Mouse (Mus musculus) stomach, embryonic 14.5 days (tissue): ENCODE results near the gene Trpm8. TPM values are rescaled to one million over a fixed set of nuclear protein-coding genes. Genes with fewer than 3 reads are reported as not detected.

Source experiments
- ATAC-seq: fragments of 200-750 bp; cut with Nextera tagmentation; 2 replicates; pipeline ENCODE4 v1.8.0; 2017; ENCODE audit warnings: low read depth, moderate TSS enrichment; ENCODE audit not compliant: insufficient number of reproducible peaks, insufficient read depth, low FRiP score
- H3K27ac ChIP-seq: fragments of 300-500 bp; sonication (generic); 2 replicates; pipeline ENCODE4 v1.5.1; 2014; ENCODE audit warnings: mild to moderate bottlenecking, low read length, moderate library complexity, mixed read lengths
- H3K27me3 ChIP-seq: fragments of 300-500 bp; sonication (generic); 2 replicates; pipeline ENCODE4 v1.6.1; 2014; ENCODE audit warnings: low read length, control low read depth, mixed read lengths; ENCODE audit not compliant: control insufficient read depth, insufficient read depth
- H3K36me3 ChIP-seq: fragments of 300-500 bp; sonication (generic); 2 replicates; pipeline ENCODE4 v1.6.1; 2014; ENCODE audit warnings: mild to moderate bottlenecking, control low read depth, low read length, moderate library complexity, mixed read lengths; ENCODE audit not compliant: control insufficient read depth, insufficient read depth
- H3K4me1 ChIP-seq: fragments of 300-500 bp; sonication (generic); 2 replicates; pipeline ENCODE4 v1.6.1; 2014; ENCODE audit warnings: low read length, control low read depth, mixed read lengths; ENCODE audit not compliant: control insufficient read depth, insufficient read depth
- H3K4me2 ChIP-seq: fragments of 300-500 bp; sonication (generic); replicated peaks from 2 replicates; pipeline ENCODE4 v1.6.1; 2014; ENCODE audit warnings: low read depth, low read length, control low read depth
- H3K4me3 ChIP-seq: fragments of 300-500 bp; sonication (generic); 2 replicates; pipeline ENCODE4 v1.5.1; 2014; ENCODE audit warnings: low read depth, low read length, control low read depth
- H3K9ac ChIP-seq: fragments of 300-500 bp; sonication (generic); replicated peaks from 2 replicates; pipeline ENCODE4 v1.6.1; 2014; ENCODE audit warnings: low read depth, mild to moderate bottlenecking, control low read depth, low read length, moderate library complexity, mixed read lengths
- H3K9me3 ChIP-seq: fragments of 300-500 bp; sonication (generic); 2 replicates; pipeline ENCODE4 v1.6.1; 2016; ENCODE audit warnings: low read depth, low read length, control low read depth; ENCODE audit not compliant: control insufficient read depth
- WGBS: fragments of 180-500 bp; shearing (Covaris S2); extraction: QIAGEN DNeasy Blood & Tissue Kit; methylation state at CpG from one replicate; pipeline ENCODE4 v1.1.7; 2014; 5-methylcytosine and 5-hydroxymethylcytosine counted together
- polyA plus RNA-seq: library from polyadenylated mRNA; unstranded; fragments of >200 nt; fragmentation: Nextera tagmentation; extraction: Ambion mirVana; gene quantifications from 2 replicates; pipeline ENCODE4 v1.2.1, GENCODE M21; 2014

The Trpm8 gene
- polyA plus RNA-seq, 1 experiment from 2014 or later, result not detected

GRCm38 (mm10) chr1:88240072-88240471, 37.4 kb upstream of the Trpm8 start:
- ATAC-seq, result no peak
- no peaks in the 10 kb centered on the region for H3K27me3 ChIP-seq
- H3K36me3 ChIP-seq, result no peaks in the 10 kb centered on the region
- H3K9ac ChIP-seq, result no peak overlapping the region
- H3K27ac ChIP-seq, result no peak overlapping the region
- no peak overlapping the region for H3K4me3 ChIP-seq
- peaks cover 80% of the 10 kb centered on the region for H3K9me3 ChIP-seq
- no peaks in the 10 kb centered on the region for H3K4me1 ChIP-seq
- H3K4me2 ChIP-seq, result no peak overlapping the region
- WGBS, result 78% methylated on average over 5 of the region's 5 CpGs

- Histone ChIP-seq H3K4me1 (no peaks in the 10 kb centered on the region), H3K36me3 (no peaks in the 10 kb centered on the region), H3K4me2 (no peak overlapping the region), H3K27ac (no peak overlapping the region), H3K9me3 (peaks cover 79% of the 10 kb centered on the region), H3K4me3 (no peak overlapping the region), H3K27me3 (no peaks in the 10 kb centered on the region), H3K9ac (no peak overlapping the region)
- peak; percentile 1; the same call in 1 of the 2 replicates for ATAC-seq
- 72% methylated on average over 4 of the region's 4 CpGs for WGBS
Measured at GRCm38 (mm10) chr1:88240579-88240978, 36.9 kb upstream of the Trpm8 start.

- 62% methylated on average over 5 of the region's 5 CpGs for WGBS
- no peaks in the 10 kb centered on the region for H3K27me3 ChIP-seq
- no peak overlapping the region for H3K9ac ChIP-seq
- H3K36me3 ChIP-seq, result no peaks in the 10 kb centered on the region
- no peak overlapping the region for H3K27ac ChIP-seq
- no peak overlapping the region for H3K4me3 ChIP-seq
- H3K4me2 ChIP-seq, result no peak overlapping the region
- ATAC-seq, result no peak
- H3K4me1 ChIP-seq, result no peaks in the 10 kb centered on the region
- peaks cover 86% of the 10 kb centered on the region for H3K9me3 ChIP-seq
Measured at GRCm38 (mm10) chr1:88243861-88244260, 33.6 kb upstream of the Trpm8 start.

GRCm38 (mm10) chr1:88245881-88246280, 31.6 kb upstream of the Trpm8 start:
- Histone ChIP-seq H3K4me1 (no peaks in the 10 kb centered on the region), H3K27ac (no peak overlapping the region), H3K9me3 (peaks cover 86% of the 10 kb centered on the region), H3K9ac (no peak overlapping the region), H3K27me3 (no peaks in the 10 kb centered on the region), H3K4me2 (no peak overlapping the region), H3K36me3 (no peaks in the 10 kb centered on the region), H3K4me3 (no peak overlapping the region)
- no peak for ATAC-seq
- WGBS, result 77% methylated on average over 6 of the region's 6 CpGs

- Histone ChIP-seq H3K9ac (no peak overlapping the region), H3K4me2 (no peak overlapping the region), H3K27ac (no peak overlapping the region), H3K36me3 (no peaks in the 10 kb centered on the region), H3K4me3 (no peak overlapping the region), H3K4me1 (no peaks in the 10 kb centered on the region), H3K27me3 (no peaks in the 10 kb centered on the region), H3K9me3 (peaks cover 85% of the 10 kb centered on the region)
- WGBS, result 45% methylated on average over 6 of the region's 6 CpGs
- ATAC-seq, result no peak
Measured at GRCm38 (mm10) chr1:88246386-88246785, 31.1 kb upstream of the Trpm8 start.

GRCm38 (mm10) chr1:88247660-88248059, 29.8 kb upstream of the Trpm8 start:
- H3K4me2 ChIP-seq, result no peak overlapping the region
- H3K9me3 ChIP-seq, result peaks cover 84% of the 10 kb centered on the region
- 47% methylated on average over 2 of the region's 2 CpGs for WGBS
- H3K4me1 ChIP-seq, result no peaks in the 10 kb centered on the region
- no peak overlapping the region for H3K27ac ChIP-seq
- no peaks in the 10 kb centered on the region for H3K27me3 ChIP-seq
- H3K4me3 ChIP-seq, result no peak overlapping the region
- no peaks in the 10 kb centered on the region for H3K36me3 ChIP-seq
- H3K9ac ChIP-seq, result no peak overlapping the region
- no peak for ATAC-seq

GRCm38 (mm10) chr1:88248658-88249057, 28.8 kb upstream of the Trpm8 start:
- Histone ChIP-seq H3K27me3 (no peaks in the 10 kb centered on the region), H3K27ac (no peak overlapping the region), H3K4me3 (no peak overlapping the region), H3K4me2 (no peak overlapping the region), H3K36me3 (no peaks in the 10 kb centered on the region), H3K9me3 (peaks cover 84% of the 10 kb centered on the region), H3K9ac (no peak overlapping the region), H3K4me1 (no peaks in the 10 kb centered on the region)
- ATAC-seq, result no peak
- 70% methylated on average over 4 of the region's 4 CpGs for WGBS

- H3K9me3 ChIP-seq, result peaks cover 78% of the 10 kb centered on the region
- H3K4me1 ChIP-seq, result no peaks in the 10 kb centered on the region
- 78% methylated on average over 7 of the region's 7 CpGs for WGBS
- no peak; the same call in 1 of the 2 replicates for ATAC-seq
- no peaks in the 10 kb centered on the region for H3K27me3 ChIP-seq
- no peak overlapping the region for H3K9ac ChIP-seq
- no peak overlapping the region for H3K4me2 ChIP-seq
- H3K36me3 ChIP-seq, result no peaks in the 10 kb centered on the region
- H3K4me3 ChIP-seq, result no peak overlapping the region
- H3K27ac ChIP-seq, result no peak overlapping the region
Measured at GRCm38 (mm10) chr1:88249596-88249995, 27.9 kb upstream of the Trpm8 start.

- Histone ChIP-seq H3K4me2 (no peak overlapping the region), H3K4me3 (no peak overlapping the region), H3K27me3 (no peaks in the 10 kb centered on the region), H3K36me3 (no peaks in the 10 kb centered on the region), H3K9me3 (peaks cover 78% of the 10 kb centered on the region), H3K4me1 (no peaks in the 10 kb centered on the region), H3K27ac (no peak overlapping the region), H3K9ac (no peak overlapping the region)
- WGBS, result 81% methylated on average over 5 of the region's 5 CpGs
- no peak for ATAC-seq
Measured at GRCm38 (mm10) chr1:88250023-88250422, 27.4 kb upstream of the Trpm8 start.
